Mouse (Mus musculus) myocyte (in vitro differentiated cells): Measurements from ENCODE around the gene Tgm6.

Source experiments
- E2F4 ChIP-seq: IDR thresholded peaks from one replicate; pipeline ENCODE4 v1.6.1; 2011; ENCODE audit warnings: mild to moderate bottlenecking, control low read depth, moderate library complexity; ENCODE audit not compliant: insufficient read depth
- MAX ChIP-seq: IDR thresholded peaks from one replicate; pipeline ENCODE4 v1.6.1; 2011; ENCODE audit warnings: low read depth, mild to moderate bottlenecking, control low read depth
- MYOG ChIP-seq, 3 experiments: IDR thresholded peaks; one replicate each; pipeline ENCODE4 v1.6.1; 2011; ENCODE audit warnings: control low read depth in 2 of 3, low read depth in 2 of 3, mild to moderate bottlenecking in 2 of 3; ENCODE audit not compliant: insufficient read length in 2 of 3, control insufficient read depth in 1 of 3, insufficient read depth in 1 of 3
- POLR2A ChIP-seq: IDR thresholded peaks from one replicate; pipeline ENCODE4 v1.6.1; 2011; ENCODE audit warnings: low read depth, mild to moderate bottlenecking, control low read depth, moderate library complexity; ENCODE audit not compliant: insufficient read length
- SRF ChIP-seq: IDR thresholded peaks from one replicate; pipeline ENCODE4 v1.6.1; 2011; ENCODE audit warnings: low read depth; ENCODE audit not compliant: control insufficient read depth, insufficient read length
- TCF3 ChIP-seq: IDR thresholded peaks from one replicate; pipeline ENCODE4 v1.6.1; 2011; ENCODE audit warnings: low read depth, control low read depth; ENCODE audit not compliant: insufficient read length
- USF1 ChIP-seq: IDR thresholded peaks from one replicate; pipeline ENCODE4 v1.6.1; 2011; ENCODE audit warnings: low read depth, mild to moderate bottlenecking, control low read depth, moderate library complexity

- no peak for TF ChIP-seq POLR2A
- TF ChIP-seq E2F4: no peak
- TF ChIP-seq MAX: no peak
- TF ChIP-seq TCF3: no peak
- no peak for TF ChIP-seq USF1
- no peak for TF ChIP-seq MYOG (IDR thresholded peaks at IDR 0.05; ENCODE audit: control insufficient read depth in 1 of 3, insufficient read depth in 1 of 3, insufficient read length in 2 of 3, low read depth in 2 of 3)
- no peak for TF ChIP-seq SRF
These were observed 44.0 kb upstream of the Tgm6 start for GRCm38 (mm10) chr2:130068228-130068627.
